ENCODE assay signal across 32 mouse cellular contexts in genomic region chr12:102112901-102113300, GRCm38 (mm10). TPM values are rescaled to one million over a fixed set of nuclear protein-coding genes. Genes with fewer than 3 reads are reported as not detected.
DNase-seq lines count a peak whose midpoint lies in the region; ATAC-seq and TF ChIP-seq lines count a peak whose summit lies in the region.
"Had no signal": no experiment of that assay in that cellular context is flagged by ENCODE, and none has a peak within 500 bp of the region (broad histone marks: within the 10 kb centered on the region; RNA-seq: fewer than 3 reads in every experiment).

No protein-coding gene starts in this region.

- ATAC-seq in forebrain, embryonic 13.5 days, result peak; percentile 13; the same call in 1 of the 2 replicates
- ATAC-seq in forebrain, embryonic 12.5 days (ENCODE audit: low FRiP score), result no peak
- ATAC-seq in hindbrain, embryonic 13.5 days (ENCODE audit: low FRiP score), result no peak
- ATAC-seq in midbrain, embryonic 11.5 days (ENCODE audit: low FRiP score), result no peak
- no peak for ATAC-seq in midbrain, embryonic 13.5 days
- ATAC-seq: activated CD4-positive, CD25-positive, alpha-beta regulatory T cell, adult 4 months had no signal

- no peaks in the 10 kb centered on the region for H3K9me3 ChIP-seq in forebrain, embryonic 13.5 days (replicated peaks)
- H3K9me3 ChIP-seq in forebrain, embryonic 12.5 days, result no peaks in the 10 kb centered on the region
- H3K9me3 ChIP-seq in hindbrain, embryonic 13.5 days, result no peaks in the 10 kb centered on the region
- no peaks in the 10 kb centered on the region for H3K9me3 ChIP-seq in hindbrain, embryonic 10.5 days
- H3K9me3 ChIP-seq in midbrain, embryonic 11.5 days (ENCODE audit: control insufficient read depth, low read length), result no peaks in the 10 kb centered on the region
- no peaks in the 10 kb centered on the region for H3K9me3 ChIP-seq in midbrain, embryonic 13.5 days
- H3K9me3 ChIP-seq: embryonic facial prominence, embryonic 13.5 days; heart, embryonic 10.5 days; heart, embryonic 15.5 days; limb, embryonic 10.5 days; limb, embryonic 15.5 days; midbrain, embryonic 12.5 days; neural tube, embryonic 12.5 days had no signal

- no peak overlapping the region for H3K4me3 ChIP-seq in forebrain, embryonic 13.5 days
- H3K4me3 ChIP-seq in forebrain, embryonic 12.5 days (replicated peaks), result no peak overlapping the region
- no peak overlapping the region for H3K4me3 ChIP-seq in hindbrain, embryonic 13.5 days
- H3K4me3 ChIP-seq in hindbrain, embryonic 10.5 days, result no peak overlapping the region
- no peak overlapping the region for H3K4me3 ChIP-seq in lung, adult 2 months (replicated peaks; ENCODE audit: extremely low read depth, low read depth, low read length)
- H3K4me3 ChIP-seq in midbrain, embryonic 11.5 days (ENCODE audit: low read depth, low read length), result no peak overlapping the region
- no peak overlapping the region for H3K4me3 ChIP-seq in midbrain, embryonic 13.5 days (replicated peaks)
- H3K4me3 ChIP-seq: embryonic facial prominence, embryonic 13.5 days; heart, embryonic 10.5 days; heart, embryonic 15.5 days; limb, embryonic 10.5 days; limb, embryonic 15.5 days; midbrain, embryonic 12.5 days; myocyte; neural tube, embryonic 12.5 days had no signal

- H3K27me3 ChIP-seq in forebrain, embryonic 13.5 days, result no peaks in the 10 kb centered on the region
- H3K27me3 ChIP-seq in forebrain, embryonic 12.5 days, result no peaks in the 10 kb centered on the region
- no peaks in the 10 kb centered on the region for H3K27me3 ChIP-seq in hindbrain, embryonic 13.5 days
- H3K27me3 ChIP-seq in hindbrain, embryonic 10.5 days (ENCODE audit: insufficient read depth, poor library complexity, severe bottlenecking), result no peaks in the 10 kb centered on the region
- H3K27me3 ChIP-seq in midbrain, embryonic 11.5 days (ENCODE audit: control insufficient read depth, insufficient read depth, low read length), result no peaks in the 10 kb centered on the region
- H3K27me3 ChIP-seq in midbrain, embryonic 13.5 days, result no peaks in the 10 kb centered on the region
- H3K27me3 ChIP-seq: CH12.LX; embryonic facial prominence, embryonic 13.5 days; heart, embryonic 15.5 days; limb, embryonic 15.5 days; midbrain, embryonic 12.5 days; neural tube, embryonic 12.5 days had no signal

- no peak overlapping the region for H3K9ac ChIP-seq in forebrain, embryonic 13.5 days
- H3K9ac ChIP-seq in forebrain, embryonic 12.5 days, result no peak overlapping the region
- no peak overlapping the region for H3K9ac ChIP-seq in hindbrain, embryonic 13.5 days
- H3K9ac ChIP-seq in midbrain, embryonic 11.5 days (ENCODE audit: low read length), result no peak overlapping the region
- H3K9ac ChIP-seq in midbrain, embryonic 13.5 days (replicated peaks), result no peak overlapping the region
- H3K9ac ChIP-seq: embryonic facial prominence, embryonic 13.5 days; heart, embryonic 15.5 days; limb, embryonic 15.5 days; liver, embryonic 14.5 days; midbrain, embryonic 12.5 days; neural tube, embryonic 12.5 days had no signal

- TF ChIP-seq POLR2A in lung, adult 2 months (IDR thresholded peaks at IDR 0.05; ENCODE audit: borderline replicate concordance, extremely low read depth, low read depth, low read length), result no peak

- no peak for DNase-seq in hindbrain, embryonic 10.5 days (ENCODE audit: low spot score)
- peak; percentile 15 for DNase-seq in lung, adult 2 months
- no peak for DNase-seq in lung, postnatal 10 days
- DNase-seq in midbrain, embryonic 11.5 days (ENCODE audit: low spot score, missing footprints), result peak; percentile 80
- DNase-seq: adrenal gland, adult 2 months; adrenal gland, postnatal 36 days; cerebellum, adult 18-20 months; cerebellum, postnatal 10 days; gastrocnemius, postnatal 14 days; heart, postnatal 36 days; kidney, adult 8-10 months; kidney, postnatal 4 days; spleen, adult 18-20 months; thymus, adult 18-20 months; thymus, postnatal 25 days had no signal

- TF ChIP-seq CTCF in lung, adult 2 months (IDR thresholded peaks at IDR 0.05; ENCODE audit: insufficient read depth, low read length), result no peak

- 54% methylated on average over 7 of the region's 7 CpGs for WGBS in forebrain, embryonic 13.5 days
- 56% methylated on average over 7 of the region's 7 CpGs for WGBS in forebrain, embryonic 12.5 days
- WGBS in hindbrain, embryonic 13.5 days, result 63% methylated on average over 7 of the region's 7 CpGs
- 65% methylated on average over 7 of the region's 7 CpGs for WGBS in hindbrain, embryonic 10.5 days
- 58% methylated on average over 7 of the region's 7 CpGs for WGBS in lung, adult 2 months
- 62% methylated on average over 7 of the region's 7 CpGs for WGBS in midbrain, embryonic 11.5 days
- 62% methylated on average over 7 of the region's 7 CpGs for WGBS in midbrain, embryonic 13.5 days

- H3K4me2 ChIP-seq in forebrain, embryonic 13.5 days, result no peak overlapping the region
- H3K4me2 ChIP-seq in forebrain, embryonic 12.5 days, result no peak overlapping the region
- no peak overlapping the region for H3K4me2 ChIP-seq in hindbrain, embryonic 13.5 days
- H3K4me2 ChIP-seq in midbrain, embryonic 11.5 days, result no peak overlapping the region
- H3K4me2 ChIP-seq in midbrain, embryonic 13.5 days (replicated peaks), result no peak overlapping the region
- H3K4me2 ChIP-seq: embryonic facial prominence, embryonic 13.5 days; heart, embryonic 15.5 days; limb, embryonic 15.5 days; midbrain, embryonic 12.5 days; neural tube, embryonic 12.5 days had no signal

- H3K27ac ChIP-seq in forebrain, embryonic 13.5 days, result no peak overlapping the region
- no peak overlapping the region for H3K27ac ChIP-seq in forebrain, embryonic 12.5 days
- 0 out of 2 replicates have a peak overlapping the region, but pooled peaks have one; percentile 4 for H3K27ac ChIP-seq in hindbrain, embryonic 13.5 days
- H3K27ac ChIP-seq in hindbrain, embryonic 10.5 days, result no peak overlapping the region
- no peak overlapping the region for H3K27ac ChIP-seq in midbrain, embryonic 11.5 days (ENCODE audit: low read depth, low read length)
- no peak overlapping the region for H3K27ac ChIP-seq in midbrain, embryonic 13.5 days
- H3K27ac ChIP-seq: embryonic facial prominence, embryonic 13.5 days; heart, embryonic 10.5 days; heart, embryonic 15.5 days; kidney, postnatal 0 days; limb, embryonic 10.5 days; limb, embryonic 15.5 days; liver, embryonic 14.5 days; midbrain, embryonic 12.5 days; neural tube, embryonic 12.5 days had no signal

- H3K36me3 ChIP-seq in forebrain, embryonic 13.5 days (ENCODE audit: poor library complexity, severe bottlenecking), result no peaks in the 10 kb centered on the region
- H3K36me3 ChIP-seq in forebrain, embryonic 12.5 days (replicated peaks), result no peaks in the 10 kb centered on the region
- no peaks in the 10 kb centered on the region for H3K36me3 ChIP-seq in hindbrain, embryonic 13.5 days
- H3K36me3 ChIP-seq in hindbrain, embryonic 10.5 days, result no peaks in the 10 kb centered on the region
- no peaks in the 10 kb centered on the region for H3K36me3 ChIP-seq in midbrain, embryonic 11.5 days (ENCODE audit: control insufficient read depth, insufficient read depth, low read length)
- H3K36me3 ChIP-seq in midbrain, embryonic 13.5 days, result no peaks in the 10 kb centered on the region
- H3K36me3 ChIP-seq: embryonic facial prominence, embryonic 13.5 days; heart, embryonic 10.5 days; heart, embryonic 15.5 days; limb, embryonic 10.5 days; limb, embryonic 15.5 days; midbrain, embryonic 12.5 days; neural tube, embryonic 12.5 days had no signal

- H3K4me1 ChIP-seq in forebrain, embryonic 13.5 days, result peaks cover 16% of the 10 kb centered on the region
- H3K4me1 ChIP-seq in forebrain, embryonic 12.5 days, result peaks cover 12% of the 10 kb centered on the region
- peaks cover 13% of the 10 kb centered on the region for H3K4me1 ChIP-seq in hindbrain, embryonic 13.5 days (replicated peaks)
- peaks cover 15% of the 10 kb centered on the region for H3K4me1 ChIP-seq in hindbrain, embryonic 10.5 days (replicated peaks)
- H3K4me1 ChIP-seq in lung, adult 2 months (ENCODE audit: control insufficient read depth, insufficient read depth, low read length), result peaks cover 10% of the 10 kb centered on the region
- no peaks in the 10 kb centered on the region; the same call in 1 of the 2 replicates for H3K4me1 ChIP-seq in midbrain, embryonic 11.5 days (ENCODE audit: control insufficient read depth, insufficient read depth, low read length)
- H3K4me1 ChIP-seq in midbrain, embryonic 13.5 days (replicated peaks), result peaks cover 11% of the 10 kb centered on the region
- H3K4me1 ChIP-seq: embryonic facial prominence, embryonic 13.5 days; limb, embryonic 10.5 days; limb, embryonic 15.5 days had no signal

RNA-seq across cellular contexts. Expression of gene Slc24a4, which starts 15.6 kb away (rescaled TPM):
- polyA plus RNA-seq in forebrain, embryonic 13.5 days (2015; fragmentation: Nextera tagmentation; extraction: Ambion mirVana), result 0.32 and 0.50 TPM in 2 replicates
- 0.31 and 0.40 TPM in 2 replicates for polyA plus RNA-seq in forebrain, embryonic 12.5 days (2016; fragmentation: Nextera tagmentation; extraction: Ambion mirVana)
- 1.7 and 1.9 TPM in 2 replicates for polyA plus RNA-seq in hindbrain, embryonic 13.5 days (2015; fragmentation: Nextera tagmentation; extraction: Ambion mirVana)
- 0.14 and 0.65 TPM in 2 replicates for polyA plus RNA-seq in hindbrain, embryonic 10.5 days (2016; fragmentation: Nextera tagmentation; extraction: Ambion mirVana)
- 20.2 and 25.2 TPM in 2 replicates for polyA plus RNA-seq in lung, adult 2 months (2012; rRNA removed)
- polyA plus RNA-seq in midbrain, embryonic 11.5 days (2014; fragmentation: Nextera tagmentation; extraction: Ambion mirVana), result 0.19 and 0.26 TPM in 2 replicates
- polyA plus RNA-seq in midbrain, embryonic 13.5 days (2015; fragmentation: Nextera tagmentation; extraction: Ambion mirVana), result 1.1 and 1.3 TPM in 2 replicates
- polyA plus RNA-seq: activated CD4-positive, CD25-positive, alpha-beta regulatory T cell, adult 4 months; C2C12; kidney, postnatal 0 days; limb, embryonic 10.5 days had no signal

Comparison
In these comparisons a context has a peak if more than half of its experiments do, and no peak if none do; other contexts are left out.
1. DNase-seq: peak in lung, adult 2 months (single experiment) and midbrain, embryonic 11.5 days (single experiment); none in hindbrain, embryonic 10.5 days (single experiment) and lung, postnatal 10 days (single experiment).